ENCODE assay signal across 19 mouse cellular contexts in genomic region chr2:165482003-165482402, GRCm38 (mm10). TPM values are rescaled to one million over a fixed set of nuclear protein-coding genes. Genes with fewer than 3 reads are reported as not detected.
DNase-seq lines count a peak whose midpoint lies in the region; ATAC-seq and TF ChIP-seq lines count a peak whose summit lies in the region.
"Had no signal": no experiment of that assay in that cellular context is flagged by ENCODE, and none has a peak within 500 bp of the region (broad histone marks: within the 10 kb centered on the region; RNA-seq: fewer than 3 reads in every experiment).

No protein-coding gene starts in this region.

- DNase-seq in liver, result peak; percentile 20
- DNase-seq in embryonic facial prominence, embryonic 10.5 days (ENCODE audit: low spot score), result no peak
- DNase-seq in stomach, postnatal 0 days (ENCODE audit: low spot score), result no peak
- DNase-seq in embryo, embryonic 9.5 days (ENCODE audit: extremely low spot score), result no peak
- DNase-seq: adrenal gland, adult 2 months; adrenal gland, postnatal 36 days; cerebellum, adult 11-12 months; cerebellum, adult 9-10 months; cerebellum, postnatal 25 days; gastrocnemius, postnatal 14 days; heart, adult 2 months; heart, postnatal 14 days had no signal

- H3K36me3 ChIP-seq in liver, embryonic 12.5 days, result no peaks in the 10 kb centered on the region
- H3K36me3 ChIP-seq in embryonic facial prominence, embryonic 10.5 days (replicated peaks), result no peaks in the 10 kb centered on the region
- H3K36me3 ChIP-seq in stomach, postnatal 0 days (ENCODE audit: control insufficient read depth, insufficient read depth, low read length), result no peaks in the 10 kb centered on the region
- H3K36me3 ChIP-seq: heart, embryonic 15.5 days had no signal

- H3K9ac ChIP-seq in liver, embryonic 12.5 days, result no peak overlapping the region
- no peak overlapping the region for H3K9ac ChIP-seq in stomach, postnatal 0 days (ENCODE audit: low read length)
- H3K9ac ChIP-seq: heart, embryonic 15.5 days; hindbrain, embryonic 14.5 days had no signal

- 57% methylated on average over 8 of the region's 8 CpGs for WGBS in liver, embryonic 12.5 days (ENCODE audit: insufficient replicate concordance)
- 61% methylated on average over 8 of the region's 8 CpGs for WGBS in embryonic facial prominence, embryonic 10.5 days
- WGBS in stomach, postnatal 0 days, result 58% methylated on average over 8 of the region's 8 CpGs

- H3K27ac ChIP-seq in liver, embryonic 12.5 days, result no peak overlapping the region
- H3K27ac ChIP-seq in embryonic facial prominence, embryonic 10.5 days (replicated peaks), result peak overlapping the region; percentile 8; the same call in 1 of the 2 replicates
- no peak overlapping the region for H3K27ac ChIP-seq in stomach, postnatal 0 days (replicated peaks)
- H3K27ac ChIP-seq: heart, adult 2 months; heart, embryonic 15.5 days; hindbrain, embryonic 14.5 days had no signal

- H3K4me1 ChIP-seq in liver, embryonic 12.5 days, result 0 out of 2 replicates have a peak, but pooled peaks cover 2% of the 10 kb centered on the region
- H3K4me1 ChIP-seq in embryonic facial prominence, embryonic 10.5 days, result peaks cover 31% of the 10 kb centered on the region
- no peaks in the 10 kb centered on the region for H3K4me1 ChIP-seq in stomach, postnatal 0 days (replicated peaks; ENCODE audit: control insufficient read depth, insufficient read depth)

- no peak for TF ChIP-seq CTCF in stomach, postnatal 0 days (IDR thresholded peaks at IDR 0.05; ENCODE audit: low read depth)

- no peak overlapping the region for H3K4me3 ChIP-seq in liver, embryonic 12.5 days
- no peak overlapping the region for H3K4me3 ChIP-seq in embryonic facial prominence, embryonic 10.5 days
- no peak overlapping the region for H3K4me3 ChIP-seq in stomach, postnatal 0 days (ENCODE audit: low read depth, low read length)
- H3K4me3 ChIP-seq: heart, adult 2 months; heart, embryonic 15.5 days had no signal

- no peak for ATAC-seq in liver, embryonic 12.5 days
- 0 out of 2 replicates have a peak, but pooled peaks have one; percentile 30 for ATAC-seq in erythroid progenitor cell, adult 5-6 weeks (replicated peaks; ENCODE audit: low FRiP score, poor library complexity, severe bottlenecking)
- ATAC-seq in stomach, postnatal 0 days (ENCODE audit: low FRiP score, low TSS enrichment), result peak; percentile 29; the same call in 1 of the 2 replicates
- ATAC-seq: forebrain, embryonic 16.5 days had no signal

- H3K9me3 ChIP-seq in liver, embryonic 12.5 days (replicated peaks), result no peaks in the 10 kb centered on the region
- no peaks in the 10 kb centered on the region for H3K9me3 ChIP-seq in embryonic facial prominence, embryonic 10.5 days
- no peaks in the 10 kb centered on the region for H3K9me3 ChIP-seq in stomach, postnatal 0 days (ENCODE audit: control insufficient read depth, low read length)
- H3K9me3 ChIP-seq: heart, embryonic 15.5 days had no signal

- no peak overlapping the region for H3K4me2 ChIP-seq in liver, embryonic 12.5 days
- H3K4me2 ChIP-seq in stomach, postnatal 0 days (replicated peaks; ENCODE audit: low read depth), result no peak overlapping the region
- H3K4me2 ChIP-seq: heart, embryonic 11.5 days; heart, embryonic 15.5 days; hindbrain, embryonic 14.5 days had no signal

- no peak for TF ChIP-seq EP300 in stomach, postnatal 0 days (optimal IDR thresholded peaks at IDR 0.05)

- no peaks in the 10 kb centered on the region for H3K27me3 ChIP-seq in liver, embryonic 12.5 days (replicated peaks)
- no peaks in the 10 kb centered on the region for H3K27me3 ChIP-seq in embryonic facial prominence, embryonic 10.5 days (replicated peaks; ENCODE audit: low read depth, poor library complexity, severe bottlenecking)
- no peaks in the 10 kb centered on the region for H3K27me3 ChIP-seq in stomach, postnatal 0 days (ENCODE audit: control insufficient read depth, insufficient read depth, low read length)

RNA-seq across cellular contexts. Expression of gene Slc13a3, which starts 9.0 kb away (rescaled TPM):
- 3.6 and 3.8 TPM in 2 replicates for polyA plus RNA-seq in liver, embryonic 12.5 days (2016; fragmentation: Nextera tagmentation; extraction: Ambion mirVana)
- 0.40 and 0.44 TPM in 2 replicates for polyA plus RNA-seq in embryonic facial prominence, embryonic 10.5 days (2016; fragmentation: Nextera tagmentation; extraction: Ambion mirVana)
- total RNA-seq in erythroid progenitor cell, adult 5-6 weeks (2015; ENCODE audit: low replicate concordance), result not detected in 2 replicates
- total RNA-seq in erythroid progenitor cell, adult 5-6 weeks (2017; ENCODE audit: low replicate concordance), result 0.13 and 0.91 TPM in 2 replicates
- polyA plus RNA-seq in stomach, postnatal 0 days (2015; fragmentation: Nextera tagmentation; extraction: Ambion mirVana), result 0.34 and 0.64 TPM in 2 replicates
- total RNA-seq: hematopoietic stem cell, adult 5-6 weeks had no signal

RNA-seq across cellular contexts. Expression of gene Trp53rka, which starts 11.1 kb away (rescaled TPM):
- 19.0 and 19.4 TPM in 2 replicates for polyA plus RNA-seq in liver, embryonic 12.5 days (2016; fragmentation: Nextera tagmentation; extraction: Ambion mirVana)
- polyA plus RNA-seq in embryonic facial prominence, embryonic 10.5 days (2016; fragmentation: Nextera tagmentation; extraction: Ambion mirVana), result 57.1 and 59.5 TPM in 2 replicates
- not detected in 2 replicates for total RNA-seq in erythroid progenitor cell, adult 5-6 weeks (2015; ENCODE audit: low replicate concordance)
- 1.4 and 2.9 TPM in 2 replicates for total RNA-seq in erythroid progenitor cell, adult 5-6 weeks (2017; ENCODE audit: low replicate concordance)
- polyA plus RNA-seq in stomach, postnatal 0 days (2015; fragmentation: Nextera tagmentation; extraction: Ambion mirVana), result 19.7 and 21.3 TPM in 2 replicates

RNA-seq across cellular contexts. Expression of gene Slc2a10, which starts 21.6 kb away (rescaled TPM):
- polyA plus RNA-seq in liver, embryonic 12.5 days (2016; fragmentation: Nextera tagmentation; extraction: Ambion mirVana), result 0.72 and 1.1 TPM in 2 replicates
- polyA plus RNA-seq in embryonic facial prominence, embryonic 10.5 days (2016; fragmentation: Nextera tagmentation; extraction: Ambion mirVana), result 3.9 and 5.5 TPM in 2 replicates
- total RNA-seq in erythroid progenitor cell, adult 5-6 weeks (2015; ENCODE audit: low replicate concordance), result not detected in 2 replicates
- not detected in 2 replicates for total RNA-seq in erythroid progenitor cell, adult 5-6 weeks (2017; ENCODE audit: low replicate concordance)
- polyA plus RNA-seq in stomach, postnatal 0 days (2015; fragmentation: Nextera tagmentation; extraction: Ambion mirVana), result 10.1 and 10.7 TPM in 2 replicates
